Mouse (Mus musculus) splenic B cell, adult 2 months (primary cell): Measurements from ENCODE around the gene Etfbkmt.

ENCODE experiments used
- DNase-seq: peaks from one replicate; pipeline ENCODE4 v3.0.0-alpha.2; 2011; ENCODE audit warnings: low read depth, low spot score
- H3K27me3 ChIP-seq: 2 replicates; pipeline ENCODE4 v1.6.1; 2012; ENCODE audit warnings: mild to moderate bottlenecking, low read length, moderate library complexity, mixed read lengths; ENCODE audit not compliant: control insufficient read depth, poor library complexity, insufficient read depth, severe bottlenecking
- H3K36me3 ChIP-seq: 2 replicates; pipeline ENCODE4 v1.6.1; 2012; ENCODE audit warnings: mild to moderate bottlenecking, low read length, moderate library complexity, mixed read lengths; ENCODE audit not compliant: control insufficient read depth, poor library complexity, insufficient read depth, severe bottlenecking

Etfbkmt gene

DNA sequence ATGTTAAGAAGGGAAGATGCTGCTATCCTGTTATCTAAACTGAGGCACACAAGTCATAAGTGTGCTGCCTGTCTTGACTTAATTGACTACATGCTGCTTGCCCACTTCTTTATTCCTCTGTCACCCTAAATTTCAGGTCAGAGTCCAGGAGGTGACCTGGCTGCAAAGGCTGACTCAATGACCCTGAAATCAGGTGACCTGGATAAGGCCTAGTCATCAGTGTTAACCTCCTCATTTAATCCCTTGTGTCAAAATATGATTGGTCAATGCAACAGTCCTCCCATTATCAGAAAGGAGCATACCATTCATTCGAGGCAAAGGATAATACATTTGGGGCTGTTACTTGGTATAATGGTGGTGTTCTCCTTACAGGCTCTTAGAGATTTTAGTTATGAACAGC is at the start of gene Etfbkmt:
Gene Etfbkmt (plus strand): TSS at position 379 of the 400 bp plus-strand sequence.
- no peaks in the 10 kb centered on the region for H3K27me3 ChIP-seq
- H3K36me3 ChIP-seq, result no peaks in the 10 kb centered on the region
- DNase-seq, result no peak

DNA sequence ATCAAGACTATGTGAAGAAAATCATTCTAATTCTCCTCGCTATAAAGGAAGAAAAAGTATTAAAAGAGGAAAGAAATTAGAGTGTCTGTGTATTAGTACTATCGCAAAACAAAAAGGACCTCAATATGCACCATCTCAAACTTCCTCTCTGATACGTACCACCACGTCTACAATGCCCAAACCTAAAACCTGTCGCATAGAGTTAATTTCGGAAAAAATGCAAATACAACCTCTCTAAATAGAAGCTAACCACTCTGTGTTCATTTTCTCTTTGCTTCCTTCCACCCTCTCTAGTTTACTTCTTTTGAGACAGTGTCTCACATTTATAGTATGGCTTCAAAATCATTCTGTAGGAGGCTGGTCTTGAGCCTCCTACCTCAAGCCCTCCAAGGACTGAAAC is 47.2 kb upstream of the Etfbkmt start:
- H3K27me3 ChIP-seq, result no peaks in the 10 kb centered on the region
- no peaks in the 10 kb centered on the region; the same call in 1 of the 2 replicates for H3K36me3 ChIP-seq
- DNase-seq, result peak; percentile 73

DNA sequence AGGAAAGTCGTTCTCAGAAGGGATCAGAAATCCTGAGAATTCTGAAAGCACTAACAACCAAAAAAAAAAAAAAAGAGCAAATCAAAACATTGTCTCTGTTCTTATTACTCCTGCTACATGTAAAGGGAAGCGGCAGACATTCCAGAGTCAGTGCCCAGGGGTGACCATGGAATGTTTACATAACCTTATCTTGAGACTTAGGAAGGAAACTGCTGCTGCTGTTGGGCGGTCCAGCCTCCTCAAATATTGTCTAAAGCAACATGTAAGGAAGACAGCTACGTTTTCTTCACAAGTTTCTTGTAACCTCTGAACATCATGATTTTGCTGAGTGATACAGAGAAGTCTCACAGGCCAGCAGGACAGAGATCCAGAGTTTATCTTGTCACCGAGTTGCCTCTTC is 46.2 kb upstream of the Etfbkmt start:
- H3K27me3 ChIP-seq, result no peaks in the 10 kb centered on the region
- H3K36me3 ChIP-seq, result no peaks in the 10 kb centered on the region; the same call in 1 of the 2 replicates
- no peak for DNase-seq

DNA sequence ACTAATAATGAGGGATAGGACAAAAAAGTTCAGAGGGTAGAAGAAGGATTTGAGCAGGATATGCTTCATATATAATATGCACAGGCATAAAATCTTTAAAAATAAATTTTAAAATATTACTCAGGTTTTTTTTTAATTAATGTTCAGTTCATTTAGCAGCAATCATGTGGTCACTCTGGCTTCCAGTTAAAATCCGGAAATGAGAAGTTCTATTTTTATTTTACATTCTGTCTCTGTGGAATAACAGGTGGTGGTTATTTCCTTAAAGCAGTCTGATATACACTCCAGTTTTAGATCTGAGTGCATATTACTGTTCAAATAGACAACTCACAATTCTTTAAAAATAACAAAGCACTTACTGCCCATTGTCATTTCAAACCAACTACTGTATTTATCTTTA is 45.1 kb upstream of the Etfbkmt start:
- Histone ChIP-seq H3K27me3 (no peaks in the 10 kb centered on the region), H3K36me3 (no peaks in the 10 kb centered on the region; the same call in 1 of the 2 replicates)
- DNase-seq, result peak; percentile 48

DNA sequence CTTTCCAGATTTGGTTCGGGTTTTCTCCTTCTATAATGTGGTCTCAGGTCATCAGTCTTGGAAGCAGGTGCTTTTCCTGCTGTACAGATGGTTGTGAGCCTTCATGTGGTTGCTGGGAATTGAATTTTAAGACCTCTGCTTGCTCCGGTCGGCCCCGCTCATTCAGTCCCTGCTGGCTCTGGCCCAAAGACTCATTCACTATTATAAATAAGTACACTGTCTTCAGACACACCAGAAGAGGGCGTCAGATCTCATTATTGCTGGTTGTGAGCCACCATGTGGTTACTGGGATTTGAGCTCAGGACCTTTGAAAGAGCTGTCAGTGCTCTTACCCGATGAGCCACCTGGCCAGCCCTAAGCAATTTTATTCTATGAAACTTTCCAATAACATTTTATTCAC is 44.3 kb upstream of the Etfbkmt start:
- Histone ChIP-seq H3K27me3 (no peaks in the 10 kb centered on the region), H3K36me3 (no peaks in the 10 kb centered on the region)
- peak; percentile 38 for DNase-seq

DNA sequence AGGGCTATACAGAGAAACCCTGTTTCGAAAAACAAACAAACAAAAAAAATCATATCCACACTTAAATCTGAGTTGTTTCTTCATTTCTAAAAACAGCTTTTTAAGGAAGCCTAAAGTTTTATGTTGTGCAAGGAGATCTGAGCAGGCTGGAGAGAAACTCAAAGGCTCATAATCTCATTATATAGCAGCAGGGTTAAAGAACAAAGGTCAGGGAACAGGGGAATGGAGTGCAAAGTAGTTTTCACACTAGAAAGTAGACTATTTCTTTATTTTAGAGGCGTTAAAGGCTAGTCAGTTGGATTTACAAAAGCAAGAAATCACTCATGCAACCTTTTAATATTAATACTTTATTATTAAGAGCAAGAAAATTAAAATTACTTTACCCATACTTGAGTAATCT is 43.4 kb upstream of the Etfbkmt start:
- no peaks in the 10 kb centered on the region for H3K27me3 ChIP-seq
- no peaks in the 10 kb centered on the region for H3K36me3 ChIP-seq
- no peak for DNase-seq

DNA sequence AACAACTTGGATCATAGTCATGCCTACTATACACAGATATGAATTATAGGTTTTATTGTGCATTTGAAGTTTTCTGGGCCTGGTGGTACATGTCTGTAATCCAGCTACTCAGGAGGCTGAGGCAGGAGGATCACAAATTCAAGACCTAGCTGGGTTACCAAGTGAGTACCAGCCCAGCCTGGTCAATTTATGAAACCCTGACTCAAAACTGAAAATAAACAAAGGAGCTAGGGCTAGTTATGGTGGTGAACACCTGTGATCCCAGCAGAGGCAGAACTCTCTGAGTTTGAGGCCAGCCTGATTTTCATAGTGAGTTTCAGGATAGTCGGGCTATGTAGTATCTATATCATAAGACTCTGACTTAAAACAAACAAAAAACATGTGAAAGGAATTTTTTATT is 42.4 kb upstream of the Etfbkmt start:
- no peaks in the 10 kb centered on the region for H3K27me3 ChIP-seq

DNA sequence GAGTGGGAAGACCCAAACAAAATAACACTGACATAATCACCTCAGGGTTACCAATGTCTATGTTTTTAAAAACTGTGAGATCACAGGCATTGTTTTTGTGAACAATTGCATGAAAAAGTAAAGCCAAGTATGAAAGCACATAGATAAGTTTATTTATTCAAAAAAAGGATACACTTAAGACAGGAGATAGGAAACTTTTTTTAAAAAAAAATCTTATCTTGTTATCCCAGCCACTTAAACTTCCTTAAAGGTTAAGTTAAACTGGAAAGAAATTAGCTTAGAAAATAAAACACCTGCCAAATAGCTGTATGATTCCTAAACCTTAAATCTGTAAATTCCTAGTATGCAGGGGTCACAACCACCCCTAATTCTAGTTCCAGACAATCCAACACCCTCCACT is 40.7 kb upstream of the Etfbkmt start:
- H3K36me3 ChIP-seq, result no peaks in the 10 kb centered on the region
- no peak for DNase-seq
- H3K27me3 ChIP-seq, result no peaks in the 10 kb centered on the region

More for the DNA sequence above, 42.4 kb upstream of the Etfbkmt start:
- no peak for DNase-seq
- H3K36me3 ChIP-seq, result no peaks in the 10 kb centered on the region

DNA sequence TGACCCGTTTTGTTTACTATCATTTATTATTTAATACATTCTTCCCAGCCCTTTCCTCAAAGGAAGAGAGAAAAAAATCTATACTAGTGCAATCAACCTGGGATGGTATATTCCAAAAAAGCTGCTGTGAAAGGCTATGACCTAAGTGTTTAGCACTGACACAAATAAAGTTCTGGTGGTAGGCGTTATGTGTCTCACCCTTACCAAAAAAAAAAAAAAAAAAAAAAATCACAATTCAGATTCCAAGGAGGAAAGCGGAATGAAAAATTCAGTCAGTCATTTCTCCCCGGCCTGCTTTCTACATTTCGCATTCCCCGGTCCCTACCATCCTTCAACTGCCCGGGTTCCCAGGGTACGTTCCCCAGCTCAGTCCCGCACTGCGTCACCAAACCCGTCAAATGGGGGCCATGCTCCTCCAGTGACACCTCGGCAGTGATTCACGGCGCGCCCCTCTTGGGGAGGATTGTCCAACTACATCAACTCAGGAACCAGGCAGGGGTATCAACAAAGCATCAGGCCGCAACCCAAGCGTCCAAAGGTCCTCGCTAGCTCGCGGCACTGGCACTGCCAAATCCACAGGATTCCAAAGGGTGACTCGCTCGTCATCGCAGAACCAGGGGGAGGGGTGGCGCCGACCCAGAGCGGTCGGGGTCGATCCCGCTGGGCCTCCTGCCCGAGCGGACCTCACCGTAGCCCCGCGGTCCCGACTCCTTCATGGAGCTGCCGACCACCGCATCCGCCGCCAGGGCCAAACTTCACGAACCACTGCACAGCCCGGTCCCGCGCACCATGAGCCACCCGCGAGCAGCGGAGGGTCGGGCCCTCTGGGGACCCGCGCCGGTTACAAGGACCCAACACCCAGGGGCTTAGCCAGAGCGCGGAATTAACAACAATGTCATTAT is 39.2 kb upstream of the Etfbkmt start:
- peak; percentile 56 for DNase-seq
- Histone ChIP-seq H3K36me3 (no peaks in the 10 kb centered on the region), H3K27me3 (no peaks in the 10 kb centered on the region)

DNA sequence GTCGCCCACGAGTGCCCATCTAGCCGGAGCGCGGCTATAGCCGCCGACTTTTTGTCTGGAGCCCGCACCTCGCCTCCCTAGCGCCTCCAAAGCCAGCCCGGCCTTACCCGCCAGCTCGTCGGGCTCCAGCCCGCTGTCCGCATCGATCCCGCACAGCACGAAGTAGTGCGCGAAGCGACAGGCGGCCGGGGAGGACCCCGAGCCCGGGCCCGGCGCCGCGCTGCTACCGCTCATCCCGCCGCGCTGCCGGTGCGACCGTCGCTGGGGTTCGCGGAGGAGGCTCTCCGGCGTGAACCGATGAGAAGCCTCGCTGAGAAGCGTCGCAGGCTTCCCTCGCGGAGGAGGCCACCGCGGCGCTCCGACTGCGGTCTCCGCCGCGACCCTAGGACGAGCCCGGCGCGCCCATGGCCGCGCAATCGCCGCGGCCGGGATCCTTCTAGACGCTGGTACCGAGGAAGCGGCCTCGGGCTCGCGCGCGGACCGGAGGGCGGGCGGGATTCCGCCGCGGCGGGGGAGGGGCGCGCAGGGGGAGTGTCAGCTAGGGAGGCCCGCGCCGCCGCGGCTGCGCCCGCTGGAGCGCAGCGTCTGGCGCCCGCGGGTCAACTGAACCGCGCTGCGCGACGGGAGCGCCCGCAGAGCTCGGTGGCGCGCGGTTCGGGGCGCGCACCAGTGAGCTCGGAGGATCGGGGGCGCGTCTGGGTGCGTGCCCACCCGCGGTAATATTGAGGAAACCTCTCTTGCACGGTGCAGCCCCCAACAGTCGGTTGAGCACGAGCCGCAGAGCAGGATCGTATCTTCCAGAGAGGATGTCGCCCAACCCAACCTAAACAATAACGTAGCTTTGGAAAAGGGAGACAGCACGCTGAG is 38.3 kb upstream of the Etfbkmt start, which contains the start of gene Dennd5b:
Gene Dennd5b (minus strand): TSS at position 605 of the 867 bp plus-strand sequence.
- H3K36me3 ChIP-seq, result no peaks in the 10 kb centered on the region
- peak; percentile 73 for DNase-seq
- H3K27me3 ChIP-seq, result no peaks in the 10 kb centered on the region

DNA sequence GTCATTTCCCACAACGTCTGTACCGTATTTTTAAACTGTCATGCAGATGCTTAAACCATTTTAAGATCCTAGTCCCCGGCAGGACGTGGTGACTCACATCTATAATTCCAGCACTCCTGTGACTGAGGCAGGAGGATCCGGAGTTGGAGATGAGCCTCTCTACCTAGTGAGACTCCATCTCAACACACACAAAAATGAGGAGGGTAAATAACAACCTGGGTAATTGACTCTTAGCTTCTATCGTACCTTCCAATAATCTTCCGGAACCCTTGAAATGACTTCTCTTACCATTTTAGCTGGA is 37.8 kb upstream of the Etfbkmt start:
- DNase-seq, result no peak
- Histone ChIP-seq H3K36me3 (no peaks in the 10 kb centered on the region), H3K27me3 (no peaks in the 10 kb centered on the region)

DNA sequence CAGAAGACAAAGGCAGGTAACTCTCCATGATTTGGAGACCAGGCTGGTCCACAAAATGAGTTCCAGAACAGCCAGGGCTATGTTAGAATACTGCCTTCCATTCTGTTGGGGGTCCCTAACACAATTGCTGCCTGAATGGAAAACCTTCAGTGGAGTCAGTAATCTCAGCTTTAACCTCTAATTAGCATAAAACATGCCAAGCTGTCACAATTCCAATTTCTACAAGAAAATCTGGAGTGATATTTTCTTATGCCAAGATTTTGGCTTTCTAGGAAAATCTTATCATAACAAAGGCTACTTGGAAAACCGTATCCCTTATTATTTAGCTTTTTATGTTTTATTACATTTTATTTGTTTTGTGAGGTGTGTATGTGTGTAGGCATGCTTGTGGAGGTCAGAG is 36.2 kb upstream of the Etfbkmt start:
- DNase-seq, result no peak
- no peaks in the 10 kb centered on the region for H3K36me3 ChIP-seq
- H3K27me3 ChIP-seq, result no peaks in the 10 kb centered on the region

DNA sequence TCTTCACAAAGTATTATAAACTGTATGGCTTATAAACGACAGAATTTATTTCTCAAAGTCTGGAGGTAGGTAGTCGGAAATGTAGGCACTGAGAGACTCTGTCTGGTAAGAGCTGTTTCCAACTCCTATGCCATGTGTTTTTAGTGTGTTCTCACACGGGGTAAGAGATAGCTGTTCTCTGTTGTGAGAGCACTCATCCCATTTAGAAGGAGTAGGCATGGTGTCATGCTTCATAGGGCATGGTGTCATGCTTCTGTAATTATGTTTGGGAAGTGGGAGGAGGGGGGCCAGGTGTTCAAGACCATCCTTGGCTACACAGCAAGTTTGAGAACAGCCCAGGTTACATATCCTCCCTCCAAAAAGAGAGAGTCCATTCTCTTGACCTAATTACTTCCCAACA is 32.0 kb upstream of the Etfbkmt start:
- DNase-seq, result no peak
- Histone ChIP-seq H3K27me3 (no peaks in the 10 kb centered on the region), H3K36me3 (no peaks in the 10 kb centered on the region)

DNA sequence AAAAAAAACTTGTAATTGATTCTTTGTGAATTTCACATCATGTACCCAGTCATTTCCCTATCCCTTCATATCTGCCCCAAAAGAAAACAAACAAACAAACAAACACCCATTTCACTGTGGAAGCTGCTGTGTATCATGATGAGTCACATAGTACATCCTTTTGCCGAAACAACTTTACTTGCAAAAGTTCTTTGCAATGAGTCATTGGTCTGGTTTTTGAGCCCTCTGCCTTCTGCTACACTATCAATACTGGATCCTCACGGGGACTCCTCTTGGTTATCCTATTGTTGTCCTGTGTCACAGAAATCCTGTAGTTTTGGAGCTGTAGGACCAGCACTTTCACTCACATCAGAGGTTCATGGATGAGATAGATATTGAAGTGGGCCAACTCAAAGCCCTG is 30.7 kb upstream of the Etfbkmt start:
- DNase-seq, result no peak
- Histone ChIP-seq H3K36me3 (no peaks in the 10 kb centered on the region), H3K27me3 (no peaks in the 10 kb centered on the region)

DNA sequence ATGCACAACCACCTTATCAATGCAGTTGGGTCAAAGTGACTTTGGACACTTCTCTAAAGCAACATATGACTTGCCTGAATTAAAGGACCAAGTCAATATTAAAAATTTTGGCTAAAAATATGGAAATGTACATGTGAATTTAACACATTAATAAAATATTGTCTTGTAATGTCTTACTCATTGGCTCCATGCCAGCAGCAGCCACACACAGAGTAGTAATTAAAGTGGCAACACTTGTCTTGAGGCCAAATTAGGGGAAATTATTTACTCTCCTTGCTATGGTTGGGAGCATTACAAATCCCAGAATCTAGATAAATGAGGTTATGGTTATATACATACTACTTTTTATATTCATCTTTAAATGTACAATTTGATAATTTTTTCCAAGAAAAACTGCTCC is 22.7 kb upstream of the Etfbkmt start:
- Histone ChIP-seq H3K36me3 (no peaks in the 10 kb centered on the region), H3K27me3 (no peaks in the 10 kb centered on the region; the same call in 1 of the 2 replicates)
- DNase-seq, result no peak
